Mouse (Mus musculus): ENCODE results near the gene Cacna1d.
A peak's percentile ranks its signal among the peaks of the same experiment; 100 is the strongest.

The Cacna1d gene

DNA sequence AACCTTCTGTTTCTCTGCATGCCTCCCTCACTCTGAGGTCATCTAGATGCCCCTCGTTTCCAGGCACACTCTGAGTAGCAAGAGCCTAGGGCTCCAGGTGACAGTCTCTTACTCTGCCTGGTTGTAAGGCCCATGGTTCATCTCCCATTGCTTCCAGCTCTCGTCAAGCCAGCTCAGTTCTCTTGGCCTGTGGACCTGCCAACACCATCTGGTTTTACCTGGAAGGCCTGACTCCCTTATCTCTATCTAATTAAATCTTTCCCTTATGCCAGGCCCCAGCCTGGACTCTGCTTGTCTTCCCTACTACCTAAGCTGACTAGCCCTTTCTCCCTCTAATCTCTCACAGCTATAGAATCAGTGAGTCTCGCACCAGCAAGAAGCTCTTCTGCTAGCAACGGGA, 124.2 kb downstream of the Cacna1d start:
- DNase-seq (ENCODE audit: low spot score) = no peak

DNA sequence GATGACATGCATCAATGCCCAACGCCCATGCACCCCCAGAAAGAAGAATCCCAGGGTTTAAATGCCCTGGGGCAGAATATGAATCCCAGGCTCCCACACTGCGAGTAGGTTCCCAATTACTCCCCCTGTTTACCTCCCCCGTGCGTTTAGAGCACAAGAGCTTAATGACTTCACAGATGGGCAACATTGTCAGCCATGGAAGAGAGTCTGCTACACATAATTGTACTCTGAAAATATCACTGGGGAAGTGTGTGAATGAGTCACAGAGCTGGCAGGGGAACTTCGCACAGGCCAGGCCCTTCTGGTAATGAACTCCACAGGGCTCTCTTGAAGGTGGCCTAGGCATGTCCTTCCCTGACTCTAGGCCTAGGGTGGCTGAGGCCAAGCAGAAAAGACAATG, 125.4 kb downstream of the Cacna1d start:
- no peak for DNase-seq (ENCODE audit: low spot score)

DNA sequence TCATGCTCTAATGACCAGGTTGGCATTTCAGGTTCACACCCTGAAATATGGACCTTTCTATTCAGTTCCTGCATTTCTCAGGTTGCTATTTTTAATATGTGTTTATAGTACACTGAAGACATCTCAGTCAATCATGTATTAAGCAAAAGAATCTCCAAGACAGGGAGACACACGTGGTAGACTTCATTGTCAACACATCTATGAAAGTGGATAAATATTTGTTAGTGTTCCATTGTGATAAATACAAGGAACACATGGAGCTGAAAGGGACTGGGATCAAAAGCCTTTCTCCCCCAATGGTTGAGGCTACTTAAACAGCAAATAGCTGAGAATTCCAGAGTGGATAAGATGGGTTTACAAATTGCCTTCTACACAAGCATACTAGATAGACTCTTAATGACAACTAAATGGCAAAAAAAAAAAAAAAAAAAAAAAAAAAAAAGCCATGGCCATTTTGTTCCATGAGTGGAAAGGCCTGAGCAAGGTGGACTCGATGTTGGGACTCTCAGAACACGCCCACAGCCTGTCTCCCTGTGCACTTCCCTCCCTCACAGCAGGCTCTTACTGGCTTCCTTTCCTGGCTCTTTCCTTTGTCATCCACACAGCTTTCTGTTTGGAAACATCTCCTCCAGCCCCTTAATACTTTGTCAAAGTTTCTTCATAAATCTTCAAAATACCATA, 127.6 kb downstream of the Cacna1d start:
- DNase-seq (ENCODE audit: low spot score) = no peak

DNA sequence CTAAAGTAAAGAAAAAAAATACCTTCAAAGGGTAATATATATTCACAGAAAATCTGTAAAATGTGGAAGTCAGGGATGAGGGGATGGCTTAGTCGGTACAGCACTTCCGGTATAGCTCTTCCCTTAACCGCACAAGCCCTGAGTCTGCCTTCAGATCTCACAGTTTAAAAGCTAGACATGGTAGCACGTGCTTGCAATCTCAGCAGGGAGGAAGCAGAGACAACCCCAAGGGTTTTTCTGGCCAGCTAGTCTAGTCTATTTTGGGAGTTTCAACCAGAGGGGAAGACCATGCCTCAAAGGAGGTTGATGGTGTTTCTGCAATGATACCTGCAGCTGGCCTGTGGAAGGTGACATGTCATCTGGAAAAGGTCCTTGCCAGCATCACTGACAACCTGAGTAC, 128.9 kb downstream of the Cacna1d start:
- DNase-seq (ENCODE audit: low spot score) = no peak

DNA sequence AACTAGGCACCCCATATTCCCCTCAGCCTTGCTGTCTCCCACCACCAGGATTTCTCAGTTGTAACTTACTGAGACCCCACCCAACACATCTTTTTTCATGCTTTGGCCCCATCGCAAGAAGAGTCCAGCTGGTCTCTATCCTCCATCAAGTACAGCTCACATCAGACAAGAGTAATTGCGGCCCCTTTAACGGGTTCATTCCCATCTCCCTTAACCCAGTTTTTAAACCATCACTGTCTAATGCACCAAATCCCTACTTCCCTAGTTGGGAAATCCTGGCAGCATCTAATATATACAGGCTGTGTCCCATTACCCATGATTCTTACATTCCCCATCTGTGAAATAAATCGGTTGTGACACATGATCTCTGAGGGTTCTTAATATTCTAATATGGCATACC, 130.8 kb downstream of the Cacna1d start:
- DNase-seq (ENCODE audit: low spot score) = peak; percentile 24

DNA sequence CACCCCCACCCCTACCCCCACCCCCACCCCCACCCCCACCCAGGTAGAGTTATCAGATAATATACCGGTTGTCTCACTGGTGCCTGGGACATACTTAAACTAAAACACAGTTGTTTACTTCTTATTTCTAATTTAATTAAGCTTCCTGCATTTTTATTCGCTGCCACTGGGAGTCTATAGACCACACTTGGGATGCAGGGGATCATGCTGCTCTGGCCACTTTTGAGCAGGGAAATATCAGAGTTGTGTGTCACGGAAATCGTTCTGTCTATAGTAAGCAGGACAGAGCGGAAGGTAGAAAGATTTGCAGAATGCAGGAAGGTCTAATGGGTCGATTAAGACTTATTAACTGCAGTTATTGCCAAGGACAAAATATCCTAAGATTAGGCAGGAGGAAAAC, 131.3 kb downstream of the Cacna1d start:
- DNase-seq (ENCODE audit: low spot score) = no peak

DNA sequence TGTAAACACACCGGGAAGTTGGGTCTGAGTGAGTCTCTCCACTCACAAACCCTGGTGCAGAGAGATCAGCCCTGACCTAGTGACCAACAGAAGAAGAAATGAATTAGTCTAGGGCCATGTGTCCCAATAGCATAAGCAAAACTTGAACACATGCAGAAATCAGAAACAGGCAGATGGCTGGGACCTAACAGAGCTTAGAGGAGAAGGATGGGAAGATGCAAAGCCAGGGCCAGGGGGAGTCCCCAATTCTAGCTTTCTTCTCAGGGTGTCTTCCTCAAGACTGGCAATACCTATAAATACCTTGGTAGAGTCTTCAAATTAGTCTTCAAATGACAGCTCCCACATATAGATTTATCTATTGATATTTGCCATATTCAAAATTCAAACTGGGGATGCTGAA, 133.2 kb downstream of the Cacna1d start:
- DNase-seq (ENCODE audit: low spot score) = no peak

DNA sequence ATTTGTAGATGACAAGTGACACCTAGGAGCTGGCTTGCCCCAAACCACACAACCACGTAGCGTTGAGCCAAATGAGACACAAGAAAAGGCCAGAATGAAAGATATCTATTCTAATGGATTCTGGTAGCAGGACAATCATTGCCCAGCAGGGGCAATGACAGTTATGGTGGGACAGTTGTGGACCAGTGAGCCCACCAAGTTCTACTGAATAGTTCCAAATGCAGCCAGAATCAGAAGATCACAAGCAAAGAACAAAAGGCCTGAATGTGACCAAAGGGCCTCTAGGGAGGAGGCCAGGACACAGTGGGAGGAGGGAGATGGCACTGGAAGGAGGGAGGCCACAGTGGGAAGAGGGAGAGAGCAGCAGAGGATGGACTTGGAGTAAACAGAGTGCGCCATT, 134.8 kb downstream of the Cacna1d start:
- no peak for DNase-seq (ENCODE audit: low spot score)

DNA sequence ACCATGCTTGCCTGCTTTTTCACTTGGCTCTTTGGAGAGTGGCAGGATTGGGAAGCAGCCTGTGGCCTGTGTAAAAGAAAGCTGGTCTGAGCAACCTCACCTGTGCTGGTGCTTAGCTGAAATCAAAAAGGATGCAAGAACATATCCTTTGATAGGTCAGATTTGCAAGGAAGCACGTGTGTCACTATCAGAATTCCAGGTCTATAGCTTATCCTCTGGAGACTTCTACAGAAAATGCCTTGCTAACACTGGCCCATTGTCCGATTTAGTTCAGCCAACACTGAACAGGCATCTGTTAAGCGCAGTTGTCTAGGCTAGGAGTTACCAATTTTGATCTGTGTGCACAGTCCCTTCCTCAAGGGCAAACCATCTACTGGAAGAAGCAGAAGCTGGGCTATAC, 136.5 kb downstream of the Cacna1d start:
- no peak for DNase-seq (ENCODE audit: low spot score)

DNA sequence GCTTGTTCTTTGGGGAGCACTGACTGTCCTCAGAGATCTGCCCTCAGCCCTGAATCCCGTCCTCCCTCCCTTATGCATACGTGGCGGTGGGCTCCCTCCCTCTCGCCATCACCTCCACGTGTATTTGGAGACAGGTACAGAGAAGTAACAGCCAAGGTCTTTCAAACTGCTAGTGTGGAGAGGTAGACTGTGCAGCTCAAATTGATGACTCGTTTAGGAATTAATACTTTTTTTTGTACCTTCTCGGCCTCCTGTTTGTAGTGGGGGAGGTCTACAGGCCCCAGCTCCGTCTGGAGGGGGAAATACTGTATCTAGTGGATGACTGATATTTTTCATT, 137.2 kb downstream of the Cacna1d start:
- DNase-seq (ENCODE audit: low spot score) = no peak

DNA sequence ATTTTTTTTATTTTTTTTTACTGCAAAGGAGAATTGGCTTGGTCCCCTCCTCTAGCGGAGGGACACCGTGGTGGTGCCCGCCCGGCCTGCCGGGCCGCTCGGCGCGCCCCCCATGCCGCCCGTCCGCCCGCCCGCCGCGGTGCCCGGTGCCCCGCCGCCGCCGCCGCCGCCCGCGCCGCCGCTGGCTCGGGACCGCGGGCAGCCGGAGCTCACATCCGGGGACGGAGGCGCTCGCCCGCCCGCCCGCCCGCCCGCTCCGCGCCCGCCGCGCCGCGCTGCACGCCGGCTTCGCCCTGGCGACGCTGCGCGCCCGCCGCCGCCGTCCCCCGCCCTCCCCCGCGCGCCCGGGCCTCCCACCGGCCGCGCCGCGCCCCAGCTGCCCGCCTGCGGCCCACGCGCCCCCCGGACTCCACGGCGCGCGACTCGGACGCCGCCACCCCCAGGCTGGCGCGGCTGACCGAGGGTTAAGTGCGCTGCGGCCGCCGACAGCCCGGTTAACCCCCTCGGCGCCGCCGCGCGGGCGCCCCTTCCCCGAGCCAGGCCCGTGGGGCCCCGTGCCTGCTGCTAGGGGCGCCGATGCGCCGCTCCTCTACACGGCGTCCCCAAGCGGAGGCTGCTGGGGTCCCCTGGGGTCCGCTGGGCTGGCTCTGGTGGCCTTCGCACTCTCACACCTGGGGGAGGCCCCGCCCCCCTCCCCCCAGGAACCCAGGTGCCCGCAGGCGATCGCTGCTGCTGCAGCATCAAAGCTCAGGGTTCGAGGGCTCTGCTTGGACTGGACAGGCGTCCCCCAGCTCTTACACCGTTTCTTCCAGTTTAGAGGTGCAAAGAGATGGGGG, 137.7 kb downstream of the Cacna1d start:
- DNase-seq (ENCODE audit: low spot score) = no peak

DNA sequence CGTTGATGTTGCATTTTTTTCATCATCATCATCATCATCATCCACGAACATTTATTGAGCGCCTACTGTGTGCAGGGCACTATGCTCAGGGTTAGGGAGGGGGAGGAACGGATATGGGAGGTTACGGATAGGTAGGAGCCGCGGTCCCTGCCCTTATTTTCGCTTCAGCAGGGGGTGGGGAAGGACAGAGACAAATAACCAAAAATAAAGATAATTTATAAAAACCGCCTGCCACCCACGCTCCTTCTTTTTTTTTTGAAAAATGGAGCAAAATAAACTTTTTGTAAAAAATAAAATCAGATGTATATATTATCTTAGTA, 138.3 kb downstream of the Cacna1d start:
- no peak for DNase-seq (ENCODE audit: low spot score)

DNA sequence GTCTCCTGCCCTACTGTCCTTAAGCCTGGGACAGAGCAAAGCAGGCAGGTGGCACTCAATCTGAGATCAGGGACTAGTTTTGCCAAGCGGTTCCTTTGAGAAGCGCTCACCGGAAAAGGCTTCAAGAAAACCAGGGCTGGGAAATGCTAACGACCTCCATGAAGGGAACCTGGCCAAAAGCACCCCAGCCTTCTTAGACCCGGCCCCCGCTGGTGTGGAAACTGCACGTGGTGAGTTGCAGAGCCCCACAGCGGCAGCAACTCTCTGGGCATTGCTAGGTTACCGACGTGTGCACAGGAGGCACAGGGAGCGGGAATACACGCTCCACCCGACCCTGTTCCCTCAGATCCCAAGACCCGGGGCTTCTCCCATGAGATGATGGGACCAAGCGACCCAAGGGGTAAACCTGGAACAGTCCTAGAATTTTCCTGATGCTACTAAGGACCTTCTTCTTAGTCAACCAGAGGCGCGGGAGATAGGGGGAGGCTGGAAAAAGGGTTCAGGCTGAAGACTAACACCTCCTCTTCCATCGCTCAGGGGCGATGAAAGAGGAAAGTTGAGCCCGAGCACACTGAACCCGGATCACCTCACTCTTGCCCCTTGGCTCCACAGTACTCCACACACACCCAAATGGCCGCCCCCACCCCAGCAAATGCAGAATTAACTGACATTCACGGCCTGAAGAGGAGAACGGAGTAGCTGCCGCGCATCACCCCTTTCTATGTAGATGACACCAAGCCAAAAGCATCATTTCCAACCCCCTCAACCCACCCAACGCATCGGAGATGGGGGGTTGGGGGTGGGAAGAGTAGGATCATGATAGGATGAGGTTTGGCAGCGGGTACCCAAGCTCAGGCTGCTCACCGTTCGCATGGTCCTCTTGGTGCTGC, 138.9 kb downstream of the Cacna1d start:
- DNase-seq (ENCODE audit: low spot score) = no peak

DNA sequence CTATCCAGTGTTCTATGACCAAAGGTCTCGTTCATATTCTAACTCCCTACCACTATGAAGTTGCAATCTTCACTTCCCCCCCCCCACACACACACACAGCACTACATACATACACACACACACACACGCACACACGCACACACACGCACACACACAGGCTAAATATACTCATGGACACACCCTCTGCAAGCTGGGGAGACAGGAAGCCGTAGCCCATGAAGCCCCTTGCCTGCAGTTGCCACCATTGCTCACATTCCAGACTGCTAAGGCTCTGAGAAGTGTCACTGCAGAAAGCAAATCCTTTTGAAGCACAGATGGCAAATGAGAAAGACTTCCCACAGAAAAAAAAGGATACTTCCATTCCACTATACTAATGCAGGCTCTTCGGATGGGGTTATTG, 141.0 kb downstream of the Cacna1d start:
- no peak for DNase-seq (ENCODE audit: low spot score)

DNA sequence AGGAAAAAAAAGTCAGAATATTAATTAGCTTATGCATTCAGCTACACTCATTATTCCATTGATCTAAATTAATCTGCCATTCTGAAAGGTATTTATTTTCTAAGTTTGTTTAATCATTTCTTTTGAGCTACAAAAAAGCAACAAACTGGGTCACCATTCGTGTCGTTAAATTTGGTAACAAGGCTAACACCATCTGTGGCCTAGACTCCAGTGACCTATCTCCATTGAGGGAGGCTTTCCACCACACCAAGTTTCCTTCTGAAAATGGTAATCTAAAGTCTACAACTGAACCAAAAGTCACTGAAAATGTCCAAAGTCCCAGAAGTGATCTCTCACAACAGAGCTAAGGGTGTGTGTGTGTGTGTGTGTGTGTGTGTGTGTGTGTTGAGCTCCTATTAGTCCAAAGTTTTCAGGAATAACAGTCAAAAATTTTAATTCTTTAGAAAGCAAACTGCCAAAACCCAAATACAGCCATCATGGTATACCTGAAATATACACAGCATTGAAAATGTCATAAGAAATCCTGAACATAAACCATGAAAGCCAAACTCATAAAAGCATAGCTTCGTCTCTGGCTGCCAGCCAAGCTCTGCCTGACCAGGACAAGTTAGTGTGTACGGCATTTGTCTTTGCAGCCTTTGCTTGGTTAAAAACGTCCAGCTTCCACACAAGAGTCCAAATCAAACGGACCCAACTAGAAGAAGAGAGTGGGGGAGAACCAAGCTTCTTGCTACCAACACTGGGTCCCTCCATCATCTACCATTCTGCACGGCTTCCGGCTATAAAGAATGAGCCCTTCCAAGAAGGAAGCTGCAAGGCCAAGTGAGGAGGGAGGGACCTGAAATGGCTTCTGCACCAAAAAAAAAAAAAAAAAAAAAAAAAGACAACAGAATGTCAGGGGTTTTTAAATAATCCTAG, 146.0 kb downstream of the Cacna1d start:
- no peak for DNase-seq (ENCODE audit: low spot score)

DNA sequence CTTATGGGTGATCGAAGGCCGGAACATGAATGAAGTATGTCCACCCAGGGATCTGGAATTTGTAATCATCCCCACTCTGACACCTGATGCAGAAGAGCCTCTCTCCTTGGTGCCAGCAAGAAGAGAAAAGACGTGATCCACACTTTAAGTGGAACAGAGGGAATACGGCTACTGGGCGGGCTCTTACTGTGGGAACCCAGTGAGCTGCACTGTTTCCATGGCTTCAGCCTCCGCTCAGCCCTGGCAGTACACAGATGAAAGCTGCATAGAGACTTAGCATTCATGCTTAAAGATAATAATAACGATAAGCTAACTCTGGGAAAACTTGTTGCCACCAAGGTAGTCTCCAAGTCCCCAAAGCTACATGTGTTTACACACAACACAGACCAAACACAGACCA, 147.5 kb downstream of the Cacna1d start:
- no peak for DNase-seq (ENCODE audit: low spot score)

DNA sequence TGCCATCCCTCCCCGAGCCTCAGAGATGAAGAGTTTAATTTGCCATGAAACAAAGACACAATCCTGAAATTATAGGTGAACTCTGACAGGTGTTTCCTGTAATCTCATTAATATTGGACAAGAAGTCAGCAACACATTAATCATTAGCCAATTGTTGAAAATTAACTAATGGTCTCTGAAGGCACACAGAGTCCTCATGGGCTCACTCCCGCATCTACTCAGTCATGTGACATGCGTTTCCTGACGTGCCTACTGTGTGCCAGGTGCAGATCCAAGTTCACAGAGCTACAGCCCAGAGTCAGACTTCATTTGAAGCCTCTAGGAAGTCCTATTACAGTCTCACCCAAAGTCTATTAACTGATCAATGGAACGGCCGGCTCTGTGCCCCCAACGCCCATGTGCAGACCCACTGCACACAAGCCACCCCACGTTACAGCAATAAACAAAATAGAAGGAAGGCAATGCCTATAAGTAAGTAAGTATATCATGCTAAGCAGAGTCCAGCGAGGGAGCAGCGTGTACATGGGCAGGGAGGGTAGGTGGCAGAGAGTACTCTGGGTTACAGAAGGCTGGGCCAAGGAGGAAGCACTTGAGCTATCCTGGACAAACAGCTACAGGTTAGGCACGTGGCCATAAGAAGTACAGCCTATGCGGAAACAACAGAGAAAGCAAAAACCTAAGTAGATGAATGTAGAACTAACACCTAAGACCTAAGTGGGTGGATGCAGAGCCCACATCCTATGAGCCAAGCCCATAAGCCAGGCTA, 149.2 kb downstream of the Cacna1d start:
- DNase-seq (ENCODE audit: low spot score) = no peak

DNA sequence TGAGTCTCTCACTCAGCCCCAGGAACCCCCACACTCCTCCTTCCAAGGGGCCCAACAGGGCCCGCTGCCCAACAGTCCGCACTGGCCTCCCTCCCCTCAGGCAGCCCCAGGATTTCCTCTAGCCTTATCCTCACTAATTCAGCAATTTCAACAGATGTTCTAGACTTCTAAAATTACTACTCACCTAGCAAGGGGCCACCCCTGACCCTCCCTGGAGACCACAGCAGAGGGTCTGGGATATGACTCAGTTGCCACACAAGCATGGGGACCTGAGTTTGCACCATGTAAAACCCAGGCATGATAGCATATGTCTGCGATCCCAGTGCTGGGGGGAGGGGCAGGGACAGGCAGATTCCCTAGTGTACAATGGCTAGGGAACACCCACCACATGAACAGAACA, 151.1 kb downstream of the Cacna1d start:
- no peak for DNase-seq (ENCODE audit: low spot score)

DNA sequence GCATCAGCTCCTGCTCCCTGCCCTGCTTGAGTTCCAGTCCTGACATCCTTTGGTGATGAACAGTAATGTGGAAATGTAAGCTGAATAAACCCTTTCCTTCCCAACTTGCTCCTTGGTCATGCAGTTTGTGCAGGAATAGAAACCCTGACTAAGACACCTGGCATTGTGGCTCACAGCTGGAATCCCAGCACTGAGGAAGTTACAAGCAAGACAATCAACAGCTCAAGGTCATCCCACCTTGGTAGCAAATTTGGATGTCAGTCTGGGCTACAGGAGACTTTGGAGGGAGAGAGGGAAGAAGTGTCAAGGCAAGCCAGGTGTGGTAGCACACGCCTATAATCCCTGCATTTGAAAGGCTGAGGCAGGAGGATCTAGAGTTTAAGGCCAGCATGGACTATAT, 159.4 kb downstream of the Cacna1d start:
- DNase-seq (ENCODE audit: low spot score) = no peak

DNA sequence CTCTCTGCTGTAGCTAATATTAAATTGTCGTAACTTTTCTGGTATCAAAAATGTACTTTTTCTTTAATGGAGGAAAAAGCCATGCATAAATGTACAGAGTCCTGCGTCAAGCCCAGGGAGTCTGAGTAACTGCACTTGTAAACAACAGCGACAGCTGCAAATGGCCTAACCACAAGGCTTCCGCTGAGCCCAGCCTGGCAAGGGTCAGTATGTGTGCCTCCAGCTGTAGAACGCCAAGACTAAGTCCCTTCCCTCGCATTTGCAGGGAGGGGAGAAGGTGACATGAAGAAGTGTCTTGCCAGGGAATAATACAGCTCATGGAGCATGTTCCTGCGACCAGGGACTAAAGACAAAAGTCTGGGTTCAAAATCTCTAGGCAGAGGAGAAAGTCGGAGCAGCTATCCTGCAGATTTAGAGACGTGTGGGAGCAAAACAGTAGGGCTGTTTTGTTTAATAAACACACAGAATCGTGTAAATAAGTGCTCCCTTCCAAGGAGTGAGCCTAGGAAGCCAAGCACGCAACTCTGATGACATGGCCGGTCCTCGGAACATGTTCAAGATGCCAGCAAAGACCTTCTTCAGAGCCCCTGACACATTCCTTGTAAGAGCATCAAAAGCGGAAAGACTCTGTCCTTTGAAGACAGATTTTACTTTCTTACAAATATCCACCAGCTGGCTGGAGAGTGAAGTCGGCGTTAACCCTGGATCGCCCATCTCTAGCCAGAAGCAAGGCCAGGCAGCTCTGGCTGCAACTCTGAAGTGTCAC, 160.7 kb downstream of the Cacna1d start:
- no peak for DNase-seq (ENCODE audit: low spot score)
